8 mouse cellular contexts compared by ENCODE assay signal in genomic region chr11:113046200-113047051, GRCm38 (mm10).
DNase-seq lines count a peak whose midpoint lies in the region; ATAC-seq and TF ChIP-seq lines count a peak whose summit lies in the region.
"Had no signal": no experiment of that assay in that cellular context is flagged by ENCODE, and none has a peak within 500 bp of the region (broad histone marks: within the 10 kb centered on the region; RNA-seq: fewer than 3 reads in every experiment).

No protein-coding gene starts in this region.

- ATAC-seq in lung, postnatal 0 days: peak; percentile 29; the same call in 1 of the 2 replicates

- no peaks in the 10 kb centered on the region for H3K27me3 ChIP-seq in lung, postnatal 0 days (replicated peaks; ENCODE audit: insufficient read depth, low read length)
- H3K27me3 ChIP-seq: limb, embryonic 13.5 days had no signal

- no peaks in the 10 kb centered on the region; the same call in 1 of the 2 replicates for H3K4me1 ChIP-seq in lung, postnatal 0 days (ENCODE audit: insufficient read depth, low read depth, low read length)

- no peak overlapping the region for H3K4me2 ChIP-seq in lung, postnatal 0 days (replicated peaks; ENCODE audit: low read depth, low read length)
- H3K4me2 ChIP-seq: limb, embryonic 13.5 days had no signal

- no peaks in the 10 kb centered on the region for H3K9me3 ChIP-seq in lung, postnatal 0 days (ENCODE audit: low read length)
- H3K9me3 ChIP-seq: limb, embryonic 13.5 days had no signal

- H3K4me3 ChIP-seq in lung, postnatal 0 days (ENCODE audit: low read depth, low read length): no peak overlapping the region
- H3K4me3 ChIP-seq: limb, embryonic 13.5 days had no signal

- H3K36me3 ChIP-seq in lung, postnatal 0 days (ENCODE audit: insufficient read depth, low read length): no peaks in the 10 kb centered on the region

- no peak for TF ChIP-seq CTCF in lung, postnatal 0 days (IDR thresholded peaks at IDR 0.05)

- WGBS in lung, postnatal 0 days: 40% methylated on average over 20 of the region's 20 CpGs

- H3K9ac ChIP-seq in lung, postnatal 0 days (replicated peaks; ENCODE audit: low read depth): no peak overlapping the region
- H3K9ac ChIP-seq: limb, embryonic 13.5 days had no signal

- DNase-seq in adipocyte (ENCODE audit: low spot score): peak; percentile 18
- DNase-seq in cerebellum, adult 9-10 months: peak; percentile 16
- peak; percentile 32 to 59 for DNase-seq in frontal cortex, adult 2 months (ENCODE audit: extremely low spot score in 1 of 2, low spot score in 1 of 2)
- DNase-seq in kidney, postnatal 14 days: peak; percentile 58
- peak; percentile 39 for DNase-seq in lung, postnatal 0 days (ENCODE audit: low spot score)
- peak; percentile 84 to 86 for DNase-seq in right cerebral cortex, postnatal 10 days (ENCODE audit: low spot score in 2 of 2)
- no peak for DNase-seq in spleen, postnatal 10 days (ENCODE audit: low spot score in 2 of 2)

- TF ChIP-seq EP300 in lung, postnatal 0 days (IDR thresholded peaks at IDR 0.05): no peak

- no peak overlapping the region for H3K27ac ChIP-seq in lung, postnatal 0 days (ENCODE audit: low read length)
- H3K27ac ChIP-seq: limb, embryonic 13.5 days had no signal

Comparison
In these comparisons a context has a peak if more than half of its experiments do, and no peak if none do; other contexts are left out.
1. DNase-seq: peak in adipocyte (single experiment), cerebellum, adult 9-10 months (single experiment), frontal cortex, adult 2 months (2 of 2), kidney, postnatal 14 days (single experiment), lung, postnatal 0 days (single experiment) and right cerebral cortex, postnatal 10 days (2 of 2); none in spleen, postnatal 10 days (0 of 2).